Mouse (Mus musculus) cerebellum, adult 9-11 months (tissue): Measurements from ENCODE around the gene Fam20c.

Experiments
- DNase-seq: peaks from one replicate; pipeline ENCODE4 v3.0.0; 2022

Fam20c gene

GRCm38 (mm10) chr5:138820717-138821332, 66.5 kb downstream of the Fam20c start:
- no peak for DNase-seq

- no peak for DNase-seq
These were observed 70.8 kb downstream of the Fam20c start for GRCm38 (mm10) chr5:138825090-138825489.

- no peak for DNase-seq
These were observed 79.1 kb downstream of the Fam20c start for GRCm38 (mm10) chr5:138833406-138833805.

GRCm38 (mm10) chr5:138834910-138835309, 80.6 kb downstream of the Fam20c start:
- DNase-seq: no peak

- DNase-seq: no peak
These were observed 86.7 kb downstream of the Fam20c start for GRCm38 (mm10) chr5:138840981-138841380.

- no peak for DNase-seq
These were observed 89.0 kb downstream of the Fam20c start for GRCm38 (mm10) chr5:138843168-138843824.

GRCm38 (mm10) chr5:138846506-138846905, 92.2 kb downstream of the Fam20c start:
- DNase-seq: no peak

- peak; percentile 83 for DNase-seq
These were observed 93.8 kb downstream of the Fam20c start for GRCm38 (mm10) chr5:138848102-138848501.

GRCm38 (mm10) chr5:138849682-138850461, 95.6 kb downstream of the Fam20c start:
- DNase-seq: no peak

GRCm38 (mm10) chr5:138850462-138850844, 96.1 kb downstream of the Fam20c start:
- no peak for DNase-seq

GRCm38 (mm10) chr5:138851296-138851780, 97.0 kb downstream of the Fam20c start:
- DNase-seq: no peak

GRCm38 (mm10) chr5:138852151-138852550, 97.8 kb downstream of the Fam20c start:
- DNase-seq: no peak

- no peak for DNase-seq
These were observed 99.0 kb downstream of the Fam20c start for GRCm38 (mm10) chr5:138853349-138853748.

GRCm38 (mm10) chr5:138857010-138857617, 102.8 kb downstream of the Fam20c start:
- peak; percentile 77 for DNase-seq

- no peak for DNase-seq
These were observed 103.5 kb downstream of the Fam20c start for GRCm38 (mm10) chr5:138857811-138858251.
